Mouse (Mus musculus) monocyte, adult 2 months (primary cell): ENCODE data around the gene Tat.

Source experiments
- DNase-seq, 2 experiments: peaks; one replicate each; pipeline ENCODE4 v3.0.0; 2022; ENCODE audit warnings: low spot score in 2 of 2, low read depth in 1 of 2

Tat gene

GRCm38 (mm10) chr8:109990224-109990623 lies at the start of gene Tat:
Tat (plus strand) TSS chr8:109990437.
- no peak for DNase-seq

DNA sequence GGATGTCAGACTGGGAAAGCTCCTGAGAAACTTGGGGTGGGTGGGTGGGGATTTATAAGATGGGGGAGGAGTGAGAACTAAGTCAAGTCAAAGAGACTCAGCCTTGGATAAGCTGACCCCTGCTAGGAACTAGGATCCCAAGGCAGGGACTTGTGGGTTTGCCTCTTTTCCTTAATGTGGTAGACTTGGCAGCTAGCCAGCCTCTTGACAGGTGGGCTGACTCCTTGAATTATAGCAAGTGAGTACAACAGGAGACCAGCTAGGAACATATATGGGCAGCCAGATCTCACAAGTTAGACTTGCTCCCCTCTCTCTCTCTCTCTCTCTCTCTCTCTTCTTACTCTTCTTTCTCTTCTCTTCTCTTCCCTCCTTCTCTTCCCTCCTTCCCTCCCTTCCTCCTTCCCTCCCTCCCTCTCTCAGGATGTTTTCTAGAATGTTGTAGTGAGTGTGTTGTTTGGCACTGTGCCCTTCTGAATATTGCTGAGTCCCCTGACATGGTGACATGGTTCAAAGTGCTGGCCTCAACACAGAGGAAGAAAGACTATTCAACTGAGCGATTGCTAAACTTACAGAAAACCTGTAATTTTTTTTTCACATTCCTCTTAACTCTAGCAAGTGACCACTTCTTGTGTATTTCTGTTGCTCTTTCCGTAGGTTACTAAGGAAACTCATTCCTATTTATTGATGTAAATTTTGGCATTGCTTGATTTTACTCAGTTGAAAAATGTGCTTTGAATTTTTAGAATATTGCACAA lies 48.5 kb upstream of the Tat start:
- DNase-seq: no peak

DNA sequence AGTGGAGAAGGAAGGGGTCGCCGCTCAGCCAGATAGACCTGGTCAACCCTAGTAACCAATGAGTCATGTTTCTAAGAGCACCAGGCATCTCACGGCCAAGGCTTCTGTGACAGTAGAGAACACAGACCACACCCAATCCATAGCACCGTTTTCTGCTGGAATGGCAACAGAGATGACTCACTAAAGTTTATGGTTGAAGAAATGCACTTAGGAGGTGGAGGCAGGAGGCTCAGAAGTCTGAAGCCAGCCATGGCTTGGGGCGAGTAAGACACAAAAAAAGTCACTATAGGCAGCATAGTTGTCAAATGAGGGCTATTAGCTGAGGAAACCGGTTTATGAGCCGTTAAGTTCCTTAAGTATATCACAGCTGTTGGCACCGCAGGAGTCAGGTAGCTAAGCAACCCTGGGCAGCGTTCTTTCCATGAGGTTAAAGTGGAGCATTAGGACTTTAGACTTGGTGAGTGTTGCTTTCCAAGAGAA lies 45.0 kb upstream of the Tat start:
- DNase-seq: no peak

DNA sequence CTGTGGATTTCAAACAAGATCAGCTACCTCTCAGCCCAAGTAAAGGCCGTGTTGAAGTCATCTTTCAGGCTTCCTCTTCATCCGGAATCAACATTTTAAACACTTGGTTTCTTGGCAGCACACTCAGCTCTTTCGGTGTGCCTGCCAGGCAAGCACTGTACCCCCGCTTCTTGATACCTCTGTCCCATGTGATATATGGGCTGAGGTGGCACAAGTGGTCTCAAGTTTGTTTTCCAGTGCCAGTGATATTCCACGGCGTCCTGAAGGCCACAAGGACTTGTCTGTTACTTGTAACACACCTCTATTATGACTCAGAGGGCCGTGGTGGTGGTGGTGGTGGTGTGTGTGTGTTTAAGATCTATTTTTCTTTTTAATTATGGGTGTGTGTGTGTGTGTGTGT lies 44.5 kb upstream of the Tat start:
- no peak for DNase-seq

GRCm38 (mm10) chr8:109946272-109946671 lies 44.0 kb upstream of the Tat start:
- DNase-seq: no peak

- DNase-seq: no peak
These were observed 42.6 kb upstream of the Tat start for GRCm38 (mm10) chr8:109947447-109948284.

- no peak for DNase-seq
These were observed 42.0 kb upstream of the Tat start for GRCm38 (mm10) chr8:109948285-109948564.

GRCm38 (mm10) chr8:109952171-109952570 lies 38.1 kb upstream of the Tat start:
- no peak for DNase-seq

- DNase-seq: no peak
These were observed 35.7 kb upstream of the Tat start for GRCm38 (mm10) chr8:109954486-109954948.

GRCm38 (mm10) chr8:109957167-109958028 lies 32.8 kb upstream of the Tat start:
- no peak for DNase-seq

GRCm38 (mm10) chr8:109958036-109958655 lies 32.1 kb upstream of the Tat start:
- DNase-seq: no peak

DNA sequence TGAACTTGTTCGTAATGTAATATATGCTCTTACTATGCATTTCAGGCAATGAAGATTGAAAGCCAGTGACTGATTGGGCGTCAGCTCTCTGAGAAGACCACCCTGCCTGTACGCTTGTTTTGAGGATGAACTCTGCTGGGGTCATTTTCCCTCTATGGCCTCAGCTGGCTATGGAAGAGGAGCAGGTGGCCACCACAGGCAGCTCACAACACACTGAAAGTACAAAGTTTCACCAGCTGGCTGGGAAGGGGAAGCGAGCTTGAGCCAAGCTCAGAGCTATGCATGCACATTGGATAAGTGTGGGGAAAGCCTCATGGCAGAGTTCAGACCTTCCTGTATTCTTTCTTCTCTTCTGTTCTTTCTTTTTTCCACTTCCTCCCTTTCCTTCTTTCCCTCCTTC lies 31.1 kb upstream of the Tat start:
- no peak for DNase-seq

DNA sequence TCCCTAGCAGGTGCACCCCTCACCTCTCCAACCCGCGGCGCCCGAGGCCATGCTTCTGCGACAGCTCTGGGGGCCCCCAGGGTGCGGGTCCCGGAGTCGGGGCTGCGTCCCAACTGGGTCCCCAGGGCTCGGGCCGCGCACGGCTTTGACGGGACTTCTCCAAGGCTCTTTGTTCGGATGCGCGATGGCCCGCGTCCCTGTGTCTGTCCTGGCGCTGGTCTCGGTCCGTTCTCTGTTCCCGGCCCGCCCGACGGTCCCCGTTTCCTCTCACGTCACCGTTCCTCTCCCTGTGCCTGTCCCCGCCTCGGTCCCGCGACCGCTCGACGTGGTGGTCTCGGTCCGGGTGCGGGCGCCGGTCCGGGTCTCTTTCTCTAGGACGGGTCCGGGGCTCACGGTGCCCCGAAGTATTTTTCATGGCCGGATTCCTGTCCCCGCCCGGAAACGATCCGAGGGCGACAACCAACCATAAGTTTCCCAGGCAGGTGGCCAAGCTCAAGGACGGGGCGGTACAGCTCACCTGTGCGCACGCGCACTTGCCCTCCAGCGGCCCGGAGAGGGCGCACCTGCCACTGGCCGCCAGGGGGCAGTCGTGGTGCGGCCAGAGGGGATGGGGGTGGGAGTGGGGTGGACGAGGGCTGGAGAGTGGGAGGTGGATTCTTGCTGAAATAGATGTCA lies 28.4 kb upstream of the Tat start, which contains the start of gene Marveld3:
TSS of gene Marveld3 (minus strand) at position 511 of the 675 bp plus-strand sequence.
- DNase-seq: no peak

DNA sequence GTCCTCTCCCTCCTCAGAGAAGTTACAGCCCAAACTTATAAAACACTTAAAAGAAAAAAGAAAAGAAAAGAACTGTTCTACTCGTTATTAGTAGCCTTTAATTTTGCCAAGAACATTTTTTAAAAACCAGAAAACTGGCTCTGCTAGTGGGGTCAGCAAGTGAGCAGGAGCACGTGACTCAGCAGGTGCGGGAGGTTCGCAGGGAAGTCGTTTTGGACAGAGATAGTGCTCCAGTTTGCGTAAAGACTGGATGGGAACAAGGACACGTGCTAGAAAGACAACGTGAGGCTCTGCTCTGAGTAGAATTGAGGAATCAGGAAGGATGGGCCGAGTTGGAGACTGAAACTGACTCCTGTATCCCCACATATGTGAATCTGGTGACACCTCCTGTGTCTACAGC lies 27.3 kb upstream of the Tat start:
- DNase-seq: no peak

- DNase-seq: no peak
These were observed 26.8 kb upstream of the Tat start for GRCm38 (mm10) chr8:109963421-109963820.

DNA sequence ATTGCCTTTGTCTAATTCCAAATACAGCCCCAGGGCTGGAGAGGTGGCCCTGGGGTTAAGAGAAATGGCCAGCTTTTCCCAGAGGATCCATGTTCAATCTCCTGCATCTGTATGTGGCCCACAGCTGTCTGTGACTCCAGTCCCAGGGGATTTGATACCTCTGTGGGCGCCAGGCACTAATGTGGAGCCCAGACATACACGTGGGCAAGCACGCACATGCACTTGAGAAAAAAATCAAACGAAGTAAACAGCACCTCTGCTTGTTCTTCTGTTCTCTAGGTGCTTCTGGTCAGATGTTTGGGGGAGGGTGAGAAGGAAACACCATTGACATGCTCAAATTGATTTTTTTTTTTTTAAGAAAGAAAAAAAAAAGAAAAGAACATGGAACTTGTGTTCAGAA lies 26.1 kb upstream of the Tat start:
- no peak for DNase-seq

- DNase-seq: no peak
These were observed 21.4 kb upstream of the Tat start for GRCm38 (mm10) chr8:109968837-109969236.

- DNase-seq: no peak
These were observed 19.9 kb upstream of the Tat start for GRCm38 (mm10) chr8:109970323-109970722.

GRCm38 (mm10) chr8:109972901-109973300 lies 17.3 kb upstream of the Tat start:
- no peak for DNase-seq

- no peak for DNase-seq
These were observed 10.9 kb upstream of the Tat start for GRCm38 (mm10) chr8:109979339-109979738.
